Mouse (Mus musculus): ENCODE results near the gene Prkd2. TPM values are rescaled to one million over a fixed set of nuclear protein-coding genes. Genes with fewer than 3 reads are reported as not detected.
A peak's percentile ranks its signal among the peaks of the same experiment; 100 is the strongest.

Gene Prkd2
- polyA plus RNA-seq, 1 experiment from 2014 or later, result 15.0 TPM

DNA sequence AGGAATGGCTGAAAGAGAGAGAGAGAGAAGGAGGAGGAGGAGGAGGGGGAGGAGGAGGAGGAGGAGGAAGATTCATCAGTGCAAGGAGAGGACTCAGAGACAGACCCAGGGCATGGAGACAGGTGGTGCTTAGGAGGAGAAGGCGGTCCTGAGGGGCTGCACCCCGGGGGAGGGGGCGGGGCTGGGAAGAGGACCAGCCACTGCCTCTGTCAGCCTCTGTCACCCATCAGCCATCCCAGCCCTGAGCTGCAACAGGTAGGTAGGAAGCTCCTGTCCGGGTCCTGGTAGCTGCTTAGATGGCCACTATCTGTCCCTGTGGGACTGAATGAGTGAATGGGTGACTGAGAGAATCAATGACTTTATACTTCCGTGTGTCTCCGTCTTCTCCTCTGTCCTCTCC, 50.9 kb downstream of the Prkd2 start:
- peaks cover 22% of the 10 kb centered on the region for H3K27me3 ChIP-seq (ENCODE audit: low read depth, poor library complexity, severe bottlenecking)
- WGBS, result 5% methylated on average over 6 of the region's 6 CpGs
- H3K27ac ChIP-seq, result peak overlapping the region; percentile 65; the same call in 1 of the 2 replicates
- H3K9me3 ChIP-seq (replicated peaks), result no peaks in the 10 kb centered on the region; the same call in 1 of the 2 replicates
- H3K4me3 ChIP-seq, result peak overlapping the region; percentile 53
- H3K36me3 ChIP-seq, result peaks cover 25% of the 10 kb centered on the region
- no peak for DNase-seq (ENCODE audit: low spot score)
- H3K4me1 ChIP-seq, result peaks cover 57% of the 10 kb centered on the region

DNA sequence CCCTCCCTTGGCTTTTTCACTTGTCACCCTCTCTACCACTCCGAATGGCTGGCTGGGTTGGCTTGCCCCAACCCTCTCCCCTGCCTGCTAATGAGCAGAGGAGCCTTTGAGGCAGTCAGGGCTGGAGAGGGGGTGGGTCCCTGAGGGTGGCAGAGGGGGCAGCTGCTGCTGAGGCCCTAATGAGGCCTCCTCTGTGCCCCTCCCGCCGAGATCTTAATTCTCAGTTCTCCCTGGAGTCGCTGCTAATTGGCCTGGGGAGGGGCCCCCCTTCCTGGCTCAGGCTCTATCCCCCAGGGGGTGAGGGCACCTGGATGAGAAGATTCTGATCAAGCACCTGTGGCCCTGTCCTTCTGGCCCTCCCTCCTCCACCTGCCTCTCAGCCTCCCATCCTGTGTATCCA, 51.6 kb downstream of the Prkd2 start:
- DNase-seq (ENCODE audit: low spot score), result no peak
- 0% methylated on average over 4 of the region's 4 CpGs for WGBS
- H3K27me3 ChIP-seq (ENCODE audit: low read depth, poor library complexity, severe bottlenecking), result peaks cover 22% of the 10 kb centered on the region
- peak overlapping the region; percentile 65 for H3K27ac ChIP-seq
- H3K9me3 ChIP-seq (replicated peaks), result no peaks in the 10 kb centered on the region; the same call in 1 of the 2 replicates
- peak overlapping the region; percentile 53 for H3K4me3 ChIP-seq
- peaks cover 57% of the 10 kb centered on the region for H3K4me1 ChIP-seq
- peaks cover 20% of the 10 kb centered on the region for H3K36me3 ChIP-seq

DNA sequence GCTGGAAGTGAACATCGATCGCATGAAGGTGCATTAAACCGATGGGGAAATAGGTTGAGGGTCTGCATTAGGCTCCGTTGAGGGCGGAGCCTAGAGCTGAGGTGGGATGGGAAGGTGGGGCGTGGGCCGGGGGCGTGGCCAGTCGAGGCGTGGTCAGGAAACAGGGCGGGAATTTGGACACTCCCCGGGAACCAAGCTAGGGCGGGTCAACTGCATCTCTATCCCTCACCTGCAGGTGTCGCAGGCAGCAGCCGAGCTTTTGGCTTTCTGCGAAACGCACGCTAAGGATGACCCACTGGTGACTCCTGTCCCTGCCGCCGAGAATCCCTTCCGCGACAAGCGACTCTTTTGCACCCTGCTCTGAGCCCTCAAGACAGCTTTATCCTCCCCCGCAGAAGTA, 52.3 kb downstream of the Prkd2 start:
- peak overlapping the region; percentile 65 for H3K27ac ChIP-seq
- peaks cover 22% of the 10 kb centered on the region for H3K27me3 ChIP-seq (ENCODE audit: low read depth, poor library complexity, severe bottlenecking)
- DNase-seq (ENCODE audit: low spot score), result peak; percentile 91
- no peaks in the 10 kb centered on the region for H3K9me3 ChIP-seq (replicated peaks)
- under 1% methylated on average over 24 of the region's 24 CpGs for WGBS
- peaks cover 57% of the 10 kb centered on the region for H3K4me1 ChIP-seq
- H3K36me3 ChIP-seq, result peaks cover 14% of the 10 kb centered on the region
- peak overlapping the region; percentile 53 for H3K4me3 ChIP-seq

DNA sequence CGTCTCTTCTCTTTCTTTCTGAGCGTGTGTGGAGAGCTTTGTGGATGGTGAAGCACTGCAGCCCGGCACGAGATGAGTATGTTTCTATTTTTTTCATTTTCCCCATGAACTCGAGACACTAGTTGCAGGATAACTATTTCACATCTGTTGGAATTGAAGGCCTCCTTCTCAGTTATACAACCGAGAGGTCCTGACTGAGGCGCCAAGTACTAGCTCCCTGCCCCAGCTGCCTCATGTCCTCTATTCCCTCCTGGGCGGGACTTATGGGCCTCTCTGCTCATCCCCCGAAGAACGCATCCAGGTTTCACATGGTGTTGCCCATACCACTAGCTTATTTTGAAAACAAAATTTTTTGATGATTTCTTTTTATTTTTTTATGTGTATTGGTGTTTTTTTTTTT, 52.8 kb downstream of the Prkd2 start:
- H3K4me3 ChIP-seq, result peak overlapping the region; percentile 53
- no peaks in the 10 kb centered on the region for H3K9me3 ChIP-seq (replicated peaks)
- peak overlapping the region; percentile 65; the same call in 1 of the 2 replicates for H3K27ac ChIP-seq
- H3K27me3 ChIP-seq (ENCODE audit: low read depth, poor library complexity, severe bottlenecking), result peaks cover 24% of the 10 kb centered on the region
- 31% methylated on average over 10 of the region's 10 CpGs for WGBS
- H3K4me1 ChIP-seq, result peaks cover 57% of the 10 kb centered on the region
- peaks cover 14% of the 10 kb centered on the region for H3K36me3 ChIP-seq
- no peak for DNase-seq (ENCODE audit: low spot score)

DNA sequence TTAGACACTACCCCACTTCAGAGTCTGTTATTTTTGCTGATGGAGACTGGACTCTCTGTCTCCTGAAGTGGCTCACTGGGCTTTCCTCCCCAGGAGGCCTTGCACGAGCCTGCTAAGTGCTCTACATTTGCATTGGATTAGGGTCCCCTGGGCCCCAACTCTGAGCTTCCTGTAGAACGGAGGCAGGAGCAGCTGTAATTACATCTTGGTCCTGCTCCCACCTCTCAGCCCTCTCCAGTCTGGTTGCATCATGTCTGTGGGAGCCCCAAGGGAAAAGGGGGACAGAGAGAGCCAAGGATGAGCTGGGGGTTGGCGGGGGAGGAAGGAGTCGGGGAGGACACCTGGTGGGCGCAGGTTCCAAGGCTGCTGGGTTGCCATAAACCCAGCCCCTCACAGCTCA, 57.8 kb downstream of the Prkd2 start:
- WGBS, result 27% methylated on average over 5 of the region's 5 CpGs
- Histone ChIP-seq H3K36me3 (peaks cover 14% of the 10 kb centered on the region), H3K9me3 (replicated peaks) (no peaks in the 10 kb centered on the region), H3K4me3 (0 out of 2 replicates have a peak overlapping the region, but pooled peaks have one; percentile 16), H3K4me1 (peaks cover 36% of the 10 kb centered on the region), H3K27me3 (ENCODE audit: low read depth, poor library complexity, severe bottlenecking) (0 out of 2 replicates have a peak, but pooled peaks cover 3% of the 10 kb centered on the region), H3K27ac (no peak overlapping the region)
- DNase-seq (ENCODE audit: low spot score), result no peak

DNA sequence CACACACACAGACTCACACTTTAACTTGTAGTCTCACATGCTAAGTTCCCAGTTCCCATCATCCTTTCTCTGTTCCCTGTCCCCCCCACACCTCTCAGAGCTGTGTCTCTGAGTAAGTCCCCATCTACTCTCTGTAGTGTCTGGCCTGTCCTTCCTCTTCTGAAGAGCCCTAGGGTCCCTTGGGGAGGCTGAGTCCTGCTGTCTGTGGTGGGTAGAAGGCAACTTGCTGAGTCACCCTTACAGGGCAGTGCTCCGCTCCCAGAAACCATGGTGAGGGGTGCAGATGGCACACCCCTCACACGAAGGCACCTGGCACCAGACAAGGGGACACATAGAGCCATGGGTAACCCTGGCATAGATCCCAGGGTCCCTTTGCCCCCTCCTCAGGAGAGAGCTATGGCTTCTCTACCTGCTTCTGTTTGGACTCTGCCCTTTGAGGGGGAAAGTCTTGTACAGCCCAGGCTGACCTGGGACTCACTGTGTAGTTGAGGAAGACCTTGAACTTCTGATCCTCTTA, 60.8 kb downstream of the Prkd2 start:
- H3K4me1 ChIP-seq, result peaks cover 59% of the 10 kb centered on the region
- H3K27me3 ChIP-seq (ENCODE audit: low read depth, poor library complexity, severe bottlenecking), result 0 out of 2 replicates have a peak, but pooled peaks cover 3% of the 10 kb centered on the region
- no peak overlapping the region for H3K4me3 ChIP-seq
- WGBS, result 84% methylated on average over 2 of the region's 2 CpGs
- H3K36me3 ChIP-seq, result no peaks in the 10 kb centered on the region
- no peaks in the 10 kb centered on the region for H3K9me3 ChIP-seq (replicated peaks)
- peak overlapping the region; percentile 47; the same call in 1 of the 2 replicates for H3K27ac ChIP-seq
- DNase-seq (ENCODE audit: low spot score), result no peak

DNA sequence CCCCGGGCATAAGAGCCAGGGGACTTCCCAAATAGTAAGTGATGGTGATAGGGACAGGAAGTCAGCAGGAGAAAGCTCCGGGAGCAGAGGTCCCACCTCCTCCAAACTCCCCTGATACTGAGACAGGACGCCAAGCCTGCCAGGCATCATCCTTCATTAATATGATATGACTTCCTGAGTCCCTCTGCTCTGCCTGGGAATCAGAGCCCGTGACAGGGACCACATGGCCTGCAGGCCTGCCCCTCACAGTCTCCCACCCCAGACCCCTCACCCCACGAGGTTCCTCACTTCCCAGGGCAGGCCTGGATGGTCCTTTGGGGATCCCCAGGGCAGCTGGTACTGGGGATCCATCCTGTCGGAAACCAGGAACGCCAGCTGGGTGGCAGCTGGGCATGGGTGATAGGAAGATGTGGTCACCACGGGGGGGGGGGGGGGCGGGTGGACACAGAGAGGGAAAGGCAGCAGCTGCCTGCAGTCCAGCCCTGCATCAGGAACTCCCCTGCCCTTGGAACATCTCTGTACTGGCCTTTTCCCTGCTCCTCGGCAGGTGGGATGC, 61.5 kb downstream of the Prkd2 start:
- DNase-seq (ENCODE audit: low spot score), result no peak
- Histone ChIP-seq H3K9me3 (replicated peaks) (no peaks in the 10 kb centered on the region), H3K27me3 (ENCODE audit: low read depth, poor library complexity, severe bottlenecking) (0 out of 2 replicates have a peak, but pooled peaks cover 8% of the 10 kb centered on the region), H3K4me3 (no peak overlapping the region), H3K36me3 (no peaks in the 10 kb centered on the region), H3K4me1 (peaks cover 66% of the 10 kb centered on the region), H3K27ac (peak overlapping the region; percentile 47)
- 54% methylated on average over 9 of the region's 10 CpGs for WGBS

DNA sequence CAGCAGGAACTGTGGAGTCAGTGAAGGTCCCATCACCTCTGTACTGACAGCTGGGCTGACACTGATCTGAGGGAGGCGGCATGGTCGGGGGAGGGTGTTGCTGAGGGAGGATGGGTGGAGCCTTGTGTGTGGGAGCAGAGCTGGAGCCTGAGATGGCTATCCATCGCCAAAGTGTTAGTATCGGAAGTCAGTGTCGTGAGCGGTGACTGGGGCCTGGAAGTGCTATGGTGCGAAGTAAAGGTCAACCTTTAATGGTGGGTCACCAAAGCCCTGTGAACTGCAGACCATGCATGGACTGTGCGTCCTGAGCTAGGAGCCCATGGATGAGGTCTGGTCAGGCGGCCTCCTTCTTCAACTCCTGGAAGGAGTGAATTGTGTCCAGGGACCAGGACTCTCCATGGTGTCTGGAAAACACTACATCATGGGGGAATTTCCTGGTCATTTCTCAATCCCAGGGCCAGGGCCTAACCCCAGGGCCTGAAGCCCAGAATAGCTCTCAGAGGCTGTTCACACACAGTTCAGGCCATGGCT, 62.9 kb downstream of the Prkd2 start:
- DNase-seq (ENCODE audit: low spot score), result no peak
- no peak overlapping the region for H3K4me3 ChIP-seq
- no peaks in the 10 kb centered on the region for H3K36me3 ChIP-seq
- 20% methylated on average over 9 of the region's 9 CpGs for WGBS
- peak overlapping the region; percentile 27; the same call in 1 of the 2 replicates for H3K27ac ChIP-seq
- H3K27me3 ChIP-seq (ENCODE audit: low read depth, poor library complexity, severe bottlenecking), result 0 out of 2 replicates have a peak, but pooled peaks cover 6% of the 10 kb centered on the region
- H3K4me1 ChIP-seq, result peaks cover 68% of the 10 kb centered on the region
- no peaks in the 10 kb centered on the region for H3K9me3 ChIP-seq (replicated peaks)

DNA sequence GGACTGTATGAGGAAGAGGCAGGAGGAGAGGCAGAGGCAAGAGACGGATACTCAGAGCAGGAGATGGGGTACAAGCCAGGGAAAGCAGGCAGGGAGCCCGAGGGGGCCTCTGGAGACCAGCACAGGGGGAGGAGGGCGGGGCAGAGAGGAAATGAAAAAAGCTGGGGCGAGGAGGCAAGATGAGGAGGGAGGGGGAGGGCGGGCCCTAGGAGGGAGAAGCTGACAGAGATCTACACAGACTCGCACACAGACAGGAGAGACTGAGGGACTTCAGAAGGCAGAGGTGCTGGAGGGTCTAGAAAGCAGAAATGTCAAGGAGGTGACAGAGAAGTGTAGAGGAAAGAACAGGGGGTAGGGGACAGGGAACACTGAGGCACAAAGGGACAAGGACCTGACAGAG, 63.6 kb downstream of the Prkd2 start, which contains the start of gene Ptgir:
Gene Ptgir (plus strand): TSS at position 210 of the 400 bp plus-strand sequence.
- Histone ChIP-seq H3K27me3 (ENCODE audit: low read depth, poor library complexity, severe bottlenecking) (0 out of 2 replicates have a peak, but pooled peaks cover 5% of the 10 kb centered on the region), H3K4me1 (peaks cover 62% of the 10 kb centered on the region), H3K27ac (peak within 1 kb of the TSS; percentile 27), H3K36me3 (no peaks in the 10 kb centered on the region), H3K9me3 (replicated peaks) (no peaks in the 10 kb centered on the region), H3K4me3 (no peak within 1 kb of the TSS)
- DNase-seq (ENCODE audit: low spot score), result no peak
- WGBS, result 16% methylated on average over 6 of the region's 6 CpGs

DNA sequence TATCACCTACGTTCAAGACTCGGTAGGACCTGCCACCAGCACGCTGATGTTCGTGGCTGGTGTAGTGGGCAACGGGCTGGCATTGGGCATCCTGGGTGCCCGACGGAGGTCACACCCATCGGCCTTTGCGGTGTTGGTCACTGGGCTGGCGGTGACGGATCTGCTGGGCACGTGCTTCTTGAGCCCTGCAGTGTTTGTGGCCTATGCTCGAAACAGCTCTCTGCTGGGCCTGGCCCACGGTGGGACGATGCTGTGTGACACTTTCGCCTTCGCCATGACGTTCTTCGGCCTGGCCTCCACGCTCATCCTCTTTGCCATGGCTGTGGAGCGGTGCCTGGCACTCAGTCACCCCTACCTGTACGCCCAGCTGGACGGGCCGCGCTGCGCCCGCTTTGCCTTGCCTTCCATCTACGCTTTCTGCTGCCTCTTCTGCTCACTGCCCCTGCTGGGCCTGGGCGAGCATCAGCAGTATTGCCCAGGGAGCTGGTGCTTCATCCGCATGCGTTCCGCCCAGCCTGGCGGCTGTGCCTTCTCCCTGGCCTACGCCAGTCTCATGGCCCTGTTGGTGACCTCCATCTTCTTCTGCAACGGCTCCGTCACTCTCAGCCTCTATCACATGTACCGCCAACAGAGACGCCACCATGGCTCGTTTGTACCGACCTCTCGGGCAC, 64.3 kb downstream of the Prkd2 start:
- Histone ChIP-seq H3K36me3 (no peaks in the 10 kb centered on the region), H3K9me3 (replicated peaks) (no peaks in the 10 kb centered on the region), H3K27me3 (ENCODE audit: low read depth, poor library complexity, severe bottlenecking) (0 out of 2 replicates have a peak, but pooled peaks cover 5% of the 10 kb centered on the region), H3K27ac (peak overlapping the region; percentile 27; the same call in 1 of the 2 replicates), H3K4me3 (no peak overlapping the region), H3K4me1 (peaks cover 55% of the 10 kb centered on the region)
- 93% methylated on average over 41 of the region's 41 CpGs for WGBS
- no peak for DNase-seq (ENCODE audit: low spot score)

DNA sequence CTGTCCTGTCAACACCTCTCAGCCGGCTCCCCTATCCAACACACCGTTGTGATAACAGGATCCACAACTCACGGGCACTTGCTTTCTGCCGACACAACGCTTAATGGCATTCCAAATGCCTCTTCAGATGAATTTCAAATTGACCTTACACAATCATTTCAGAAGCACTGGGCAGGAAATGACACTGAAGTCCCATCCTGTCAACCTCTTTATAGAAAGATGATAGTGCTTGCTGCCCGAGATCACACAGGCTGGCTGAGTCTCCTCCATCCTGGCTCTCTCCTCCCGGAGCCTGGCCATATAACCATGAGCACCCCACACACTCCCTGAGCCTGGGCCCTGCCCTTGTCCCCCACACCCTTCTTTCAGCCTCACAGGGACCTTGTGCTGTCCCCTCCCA, 65.1 kb downstream of the Prkd2 start:
- no peak for DNase-seq (ENCODE audit: low spot score)
- Histone ChIP-seq H3K27me3 (ENCODE audit: low read depth, poor library complexity, severe bottlenecking) (0 out of 2 replicates have a peak, but pooled peaks cover 5% of the 10 kb centered on the region), H3K9me3 (replicated peaks) (no peaks in the 10 kb centered on the region), H3K4me1 (peaks cover 56% of the 10 kb centered on the region), H3K36me3 (no peaks in the 10 kb centered on the region), H3K4me3 (no peak overlapping the region), H3K27ac (no peak overlapping the region)
- 79% methylated on average over 7 of the region's 7 CpGs for WGBS

DNA sequence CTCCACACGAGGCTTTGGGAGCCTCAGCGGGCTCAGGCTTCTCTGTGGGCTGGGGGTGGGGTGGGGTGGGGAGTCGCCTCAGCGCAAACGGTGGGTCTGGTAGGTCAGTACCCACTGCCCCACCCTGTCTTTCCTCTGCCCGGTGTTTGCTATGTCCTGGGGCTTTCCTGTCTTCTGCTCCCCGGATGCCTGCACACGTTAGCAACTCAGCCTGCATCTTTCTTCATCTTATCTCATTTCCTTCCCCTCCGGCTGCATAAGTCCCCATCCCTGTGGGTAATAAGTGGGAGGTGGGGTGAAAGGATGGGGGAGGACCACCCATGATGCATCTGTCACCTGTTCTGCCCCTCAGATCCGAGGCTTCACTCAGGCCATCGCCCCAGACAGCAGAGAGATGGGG, 65.7 kb downstream of the Prkd2 start:
- 0 out of 2 replicates have a peak, but pooled peaks cover 3% of the 10 kb centered on the region for H3K36me3 ChIP-seq
- no peak overlapping the region for H3K4me3 ChIP-seq
- H3K4me1 ChIP-seq, result peaks cover 56% of the 10 kb centered on the region
- WGBS, result 54% methylated on average over 11 of the region's 11 CpGs
- H3K27ac ChIP-seq, result no peak overlapping the region
- no peaks in the 10 kb centered on the region for H3K9me3 ChIP-seq (replicated peaks)
- no peak for DNase-seq (ENCODE audit: low spot score)
- 0 out of 2 replicates have a peak, but pooled peaks cover 5% of the 10 kb centered on the region for H3K27me3 ChIP-seq (ENCODE audit: low read depth, poor library complexity, severe bottlenecking)

DNA sequence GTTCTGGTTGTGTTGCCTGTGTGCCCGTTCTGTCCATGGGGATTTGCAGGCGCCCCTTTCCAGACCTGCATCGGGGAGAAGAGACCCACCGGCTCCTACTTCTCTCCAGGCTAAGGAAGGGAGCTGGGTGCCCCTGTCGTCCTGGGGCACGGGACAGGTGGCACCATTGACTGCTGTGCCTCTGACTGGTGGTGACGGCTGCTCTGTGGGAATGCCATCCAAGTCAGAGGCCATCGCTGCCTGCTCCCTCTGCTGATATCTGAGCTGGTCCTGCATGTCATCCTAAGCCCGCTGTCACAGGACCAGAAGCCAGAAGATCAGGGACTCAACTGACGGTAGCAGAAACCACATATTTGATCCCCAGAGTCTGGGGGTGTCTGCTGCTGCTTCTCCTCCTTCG, 66.2 kb downstream of the Prkd2 start:
- Histone ChIP-seq H3K4me1 (peaks cover 54% of the 10 kb centered on the region), H3K27me3 (ENCODE audit: low read depth, poor library complexity, severe bottlenecking) (0 out of 2 replicates have a peak, but pooled peaks cover 5% of the 10 kb centered on the region), H3K4me3 (no peak overlapping the region), H3K9me3 (replicated peaks) (no peaks in the 10 kb centered on the region), H3K27ac (no peak overlapping the region), H3K36me3 (peaks cover 6% of the 10 kb centered on the region; the same call in 1 of the 2 replicates)
- 70% methylated on average over 11 of the region's 11 CpGs for WGBS
- no peak for DNase-seq (ENCODE audit: low spot score)
